Mouse (Mus musculus) 416B (cell line): Measurements from ENCODE around the gene Snai3.

Experiments
- DNase-seq: peaks from one replicate; pipeline ENCODE4 v3.0.0; 2011; ENCODE audit warnings: low read depth

Snai3 gene

DNA sequence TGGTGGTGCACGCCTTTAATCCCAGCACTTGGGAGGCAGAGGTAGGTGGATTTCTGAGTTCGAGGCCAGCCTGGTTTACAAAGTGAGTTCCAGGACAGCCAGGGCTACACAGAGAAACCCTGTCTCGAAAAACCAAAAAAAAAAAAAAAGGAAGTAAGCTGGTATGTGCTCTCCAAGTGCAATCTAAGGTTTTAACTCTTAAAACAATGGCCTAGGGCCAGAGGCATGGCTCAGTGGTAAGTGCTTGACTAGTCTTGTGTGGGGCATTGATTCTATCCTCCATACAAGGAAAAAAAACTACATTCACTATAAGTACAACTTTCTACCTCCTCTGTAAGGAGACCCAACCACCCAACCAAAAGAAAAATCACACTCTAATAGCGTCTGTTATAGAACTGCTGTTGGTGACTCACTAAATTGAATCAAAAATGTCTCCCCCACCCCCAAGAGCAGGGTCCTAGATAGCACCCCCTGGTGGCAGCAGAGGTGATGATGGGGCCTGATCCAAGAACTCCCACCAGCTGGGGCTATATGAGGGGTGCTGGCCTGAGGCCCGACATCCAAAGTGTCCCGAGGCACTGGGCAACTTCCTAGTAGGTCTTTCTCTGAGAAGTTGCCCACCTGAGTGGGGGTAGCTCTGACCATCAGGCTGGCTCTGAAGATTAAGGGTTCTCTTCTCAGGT, 1.2 kb downstream of the Snai3 start:
- DNase-seq = no peak

DNA sequence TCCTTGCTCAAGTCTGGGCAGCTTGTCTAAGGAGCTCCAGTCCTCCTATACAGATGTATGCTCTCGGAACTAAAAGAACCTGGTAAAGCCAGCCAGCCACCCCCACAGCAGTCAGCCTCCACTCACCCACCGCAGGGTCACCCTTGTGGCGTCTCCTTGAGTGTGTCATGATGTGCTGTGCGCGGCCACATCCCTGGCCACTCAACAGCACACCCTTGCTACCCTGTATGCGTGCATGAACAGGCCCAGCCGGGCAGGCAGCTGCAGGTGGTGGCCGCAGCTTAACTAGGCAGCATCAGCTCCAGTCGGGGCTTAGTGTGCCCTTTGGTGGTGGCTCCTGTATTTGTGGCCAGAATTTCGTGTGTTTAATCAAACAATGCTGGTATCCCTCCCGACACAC, 3.4 kb downstream of the Snai3 start:
- no peak for DNase-seq

DNA sequence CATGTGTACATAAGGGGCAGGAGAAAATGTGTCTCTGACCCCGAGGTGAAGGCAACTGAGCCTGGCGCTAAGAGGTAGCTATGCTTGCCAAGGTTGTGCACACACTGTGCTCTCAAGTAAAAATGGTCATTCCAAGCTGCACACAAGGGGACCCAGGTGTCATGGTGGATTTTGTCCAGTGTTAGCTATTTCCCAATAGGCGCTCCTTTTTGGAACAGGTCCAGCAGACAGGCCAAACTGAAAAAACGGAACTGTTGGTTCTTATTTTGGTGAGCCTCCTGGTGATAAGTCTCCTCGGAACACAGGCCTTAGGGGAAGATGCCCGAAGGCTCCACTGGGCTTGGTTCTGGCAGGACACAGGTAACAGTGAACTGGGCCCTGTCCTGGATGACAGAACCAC, 6.1 kb downstream of the Snai3 start:
- DNase-seq = peak; percentile 49

DNA sequence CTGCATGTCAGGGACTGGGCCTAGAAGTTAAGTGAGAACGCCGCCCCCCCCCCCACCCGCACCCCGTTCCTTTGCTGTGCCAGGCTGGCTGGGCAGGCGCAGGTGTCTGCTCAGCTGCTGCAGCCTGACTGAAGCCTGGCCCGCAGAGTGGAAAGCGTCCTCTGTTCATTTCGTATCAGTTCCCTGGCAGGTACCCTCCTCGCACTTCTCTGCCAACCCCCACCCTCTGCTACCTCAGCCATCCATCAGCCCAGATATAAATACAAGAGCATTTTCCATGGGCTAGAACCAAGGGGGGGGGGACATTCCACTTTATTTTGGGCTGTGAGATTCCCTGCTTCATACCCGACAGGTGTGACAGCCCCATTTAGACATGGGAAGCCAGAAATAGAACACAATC, 8.4 kb downstream of the Snai3 start:
- no peak for DNase-seq

DNA sequence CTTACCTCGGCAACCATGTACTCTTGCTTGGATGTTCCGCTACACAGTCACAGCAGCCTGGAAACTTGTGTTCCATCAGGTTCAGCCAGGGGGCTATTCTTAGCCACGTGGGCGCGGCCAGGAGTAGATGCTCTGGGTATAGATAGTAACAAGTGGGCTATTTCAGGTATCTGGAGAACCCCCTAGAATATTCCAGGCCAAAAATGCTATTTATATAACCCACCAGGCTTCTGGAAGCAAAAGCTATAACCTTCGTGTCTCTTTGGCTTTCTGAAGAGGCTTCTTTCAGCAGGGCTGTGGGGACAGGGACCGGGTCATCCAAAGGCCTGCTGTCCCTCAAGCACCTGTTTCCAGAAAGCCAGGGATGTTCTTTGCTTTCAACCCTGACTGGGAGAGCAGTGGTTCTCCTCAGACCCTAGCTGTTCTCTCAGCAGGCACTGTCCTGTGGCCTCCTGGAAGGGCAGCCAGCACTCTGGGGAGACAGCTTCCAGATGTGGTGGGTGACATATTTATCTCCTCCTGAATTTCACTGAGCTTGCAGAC, 9.3 kb downstream of the Snai3 start:
- no peak for DNase-seq

DNA sequence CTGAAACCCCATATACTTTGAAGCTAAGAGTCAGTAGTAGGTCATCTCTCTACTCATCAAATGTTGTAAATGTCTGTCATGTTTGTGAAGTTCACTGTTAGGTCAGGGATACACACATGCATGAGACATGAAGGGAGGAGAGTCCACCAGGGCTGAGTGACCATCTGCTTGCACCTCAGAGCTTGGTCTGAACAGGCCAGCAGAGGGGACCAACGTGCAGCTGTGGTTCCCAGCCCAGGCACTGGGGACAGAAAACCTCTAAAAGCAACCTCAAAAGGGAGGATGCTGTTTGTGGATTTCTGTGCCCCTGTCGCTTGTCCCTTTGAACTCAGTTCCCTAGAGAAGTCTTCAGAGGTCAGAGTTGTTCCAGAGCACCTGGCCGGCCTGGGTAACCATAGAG, 15.3 kb downstream of the Snai3 start:
- peak; percentile 62 for DNase-seq

DNA sequence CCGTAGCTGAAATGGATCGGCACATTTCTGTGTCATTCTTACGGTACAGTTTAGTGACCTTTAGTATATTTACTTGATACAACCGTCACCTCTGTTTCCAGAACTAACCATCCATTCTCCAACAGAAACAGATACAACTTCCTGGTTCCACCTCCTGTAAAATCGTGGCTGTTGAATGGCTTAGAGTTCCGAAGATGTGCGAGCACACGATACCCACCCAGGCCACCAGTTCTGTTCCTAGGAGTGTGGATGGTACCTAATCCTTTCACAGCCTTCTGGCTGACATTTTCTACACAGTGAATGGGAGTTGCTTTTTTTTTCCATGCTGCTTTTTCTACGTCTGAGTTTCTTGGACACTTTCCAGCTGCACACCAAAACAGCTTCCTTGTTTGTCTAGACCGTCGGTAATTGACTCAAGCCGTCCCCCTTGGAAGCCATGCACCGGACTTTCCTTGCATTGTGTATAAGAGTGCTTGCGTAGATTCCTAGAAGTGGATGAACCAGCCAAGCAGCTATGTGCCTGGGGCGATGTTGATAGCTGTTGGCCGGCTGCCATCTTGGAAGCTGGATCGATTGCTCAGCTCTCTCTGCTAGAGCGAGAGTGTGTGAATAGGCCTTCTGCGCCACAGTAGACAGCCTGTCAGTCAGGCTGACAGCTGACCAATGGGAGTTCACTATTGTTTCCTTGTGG, 16.3 kb downstream of the Snai3 start:
- peak; percentile 90 for DNase-seq

DNA sequence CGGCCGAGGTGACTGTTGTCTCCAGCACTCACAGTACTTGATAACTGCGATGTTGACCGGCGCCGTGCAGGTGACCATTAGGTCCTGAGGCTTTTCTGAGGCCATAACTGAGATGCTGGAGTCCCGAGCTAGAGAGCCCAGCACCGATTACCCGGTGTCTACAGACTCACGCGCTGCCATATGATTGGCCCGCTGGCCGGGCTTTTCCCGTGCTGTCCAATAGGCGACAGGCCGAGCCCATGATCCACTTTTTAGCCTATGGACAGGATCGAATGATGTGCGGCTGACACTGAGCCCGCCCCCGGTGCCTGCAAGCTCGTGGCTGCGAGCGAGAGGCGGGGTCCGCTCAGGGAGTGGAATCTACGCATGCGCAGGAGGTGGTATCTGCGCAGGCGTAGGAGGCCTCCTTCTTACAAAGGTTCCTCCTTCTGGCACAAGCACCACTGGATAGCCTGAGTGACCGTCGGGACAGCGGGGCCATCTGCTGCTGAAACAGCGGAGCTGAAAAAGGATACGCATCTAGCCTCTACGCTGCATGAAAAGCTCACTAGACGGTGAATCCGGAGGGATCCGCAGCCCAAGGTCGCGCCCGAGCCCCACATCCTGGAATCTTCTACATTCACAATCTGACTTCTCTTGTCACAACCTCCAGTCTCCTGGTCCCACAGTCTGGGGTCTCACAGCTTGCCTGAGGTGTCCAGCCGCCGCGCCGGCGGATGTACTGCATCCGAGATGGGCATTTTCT, 17.1 kb downstream of the Snai3 start, which contains the start of gene Mvd:
Gene Mvd (minus strand): TSS at position 161 of the 745 bp plus-strand sequence.
- DNase-seq = peak; percentile 99

DNA sequence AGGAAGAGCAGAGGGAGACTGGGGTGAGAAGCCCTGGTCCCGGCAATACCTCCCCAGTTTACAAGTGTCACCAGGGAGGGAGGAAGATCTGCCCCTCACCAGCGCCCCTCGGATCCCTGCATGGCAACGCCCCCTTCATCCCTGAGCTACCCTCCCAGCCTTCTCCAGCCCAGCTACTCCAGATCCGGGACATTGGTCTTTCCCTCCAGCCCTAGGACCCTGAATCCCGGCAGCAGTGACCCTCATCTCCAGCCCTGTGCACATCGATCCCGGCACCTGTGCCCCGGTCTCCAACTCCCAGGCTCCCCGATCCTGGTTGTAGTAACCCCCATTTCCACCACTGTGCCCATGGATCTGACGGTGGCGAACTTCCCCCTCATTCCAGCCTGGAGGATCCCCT, 17.8 kb downstream of the Snai3 start:
- DNase-seq = no peak

DNA sequence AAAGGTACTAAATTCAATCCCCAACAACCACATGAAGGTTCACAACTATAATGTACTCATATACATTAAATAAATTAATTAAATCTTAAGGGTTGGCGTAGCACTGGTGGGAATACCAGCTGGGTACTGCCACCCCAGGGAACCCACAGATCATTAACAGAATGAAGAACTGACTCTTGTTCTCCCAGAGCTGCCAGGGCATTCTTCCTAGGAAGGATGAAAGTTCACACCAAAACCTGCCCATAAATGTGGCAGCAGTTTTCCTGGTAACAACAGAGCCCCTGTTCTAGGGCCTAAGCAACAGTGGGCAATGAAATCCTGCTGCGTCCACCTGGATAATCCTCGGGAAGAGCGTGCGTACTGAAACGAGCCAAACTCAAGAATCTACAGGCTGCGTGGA, 18.2 kb downstream of the Snai3 start:
- no peak for DNase-seq

DNA sequence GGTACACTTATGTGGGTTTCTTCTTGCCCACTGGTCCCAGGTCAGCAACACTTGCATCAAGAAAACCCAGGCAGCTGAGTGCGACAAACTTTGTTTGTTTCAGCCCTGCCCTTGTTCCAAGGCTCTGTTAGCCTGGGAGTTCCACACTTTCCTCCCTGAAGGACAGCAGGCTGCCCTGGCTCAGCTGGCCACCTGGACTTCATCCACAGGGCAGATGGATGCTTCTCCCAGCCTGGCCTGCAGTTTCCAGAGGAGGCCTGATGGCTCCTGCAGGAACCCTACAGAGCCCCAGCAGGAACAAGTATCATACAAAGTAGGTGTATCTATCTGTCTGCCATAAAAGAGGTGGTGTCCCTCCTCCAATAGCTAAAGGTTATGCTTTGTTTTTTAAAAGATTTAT, 19.2 kb downstream of the Snai3 start:
- DNase-seq = no peak

DNA sequence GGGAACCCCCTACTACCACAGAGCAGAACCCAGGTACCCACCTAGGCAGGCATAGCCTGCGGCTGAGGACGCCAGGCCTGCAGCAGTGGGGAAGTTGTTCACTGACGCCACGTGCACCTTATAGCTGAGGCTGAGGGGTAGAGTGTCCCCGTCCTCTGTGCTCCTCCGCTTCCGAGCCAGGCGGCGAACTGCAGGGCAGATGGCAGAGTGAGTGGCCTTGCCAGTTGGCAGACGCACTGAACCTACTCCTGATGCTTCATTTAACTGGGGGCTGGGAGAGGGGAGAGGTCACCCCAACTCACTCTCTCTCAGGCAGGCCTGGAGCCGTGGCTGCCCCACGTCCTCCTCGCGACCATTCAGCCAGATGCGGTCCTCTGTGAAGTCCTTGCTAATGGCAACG, 21.2 kb downstream of the Snai3 start:
- DNase-seq = no peak

DNA sequence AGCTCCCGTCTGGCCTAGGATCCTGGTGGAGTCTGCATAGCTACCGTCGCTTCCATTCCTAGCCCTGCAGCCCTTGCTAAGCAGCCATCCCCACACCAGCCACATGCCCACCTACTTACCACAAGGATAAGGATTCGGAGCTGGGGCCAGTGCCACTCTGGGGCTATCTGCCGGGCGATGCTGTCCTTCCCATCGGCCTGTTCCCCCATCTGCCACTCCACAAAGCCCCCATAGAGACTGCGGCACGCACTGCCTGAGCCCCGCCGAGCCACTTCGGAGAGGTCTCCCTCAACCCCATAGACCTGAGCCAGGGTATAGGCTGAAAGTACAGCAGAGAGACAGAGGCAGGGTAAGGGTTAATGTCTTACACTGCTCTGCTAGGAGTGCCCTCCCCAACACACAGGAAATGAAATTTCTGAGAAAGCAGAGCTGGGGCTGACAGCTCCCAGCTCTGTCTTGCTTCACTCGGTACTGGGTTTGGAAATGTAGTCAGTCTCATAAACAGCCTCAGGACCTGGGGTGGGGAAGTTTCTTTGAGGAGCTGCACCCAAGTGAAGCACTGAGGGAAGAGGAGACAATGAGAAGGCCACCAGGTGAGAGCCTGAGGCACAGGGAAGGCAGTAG, 22.7 kb downstream of the Snai3 start:
- peak; percentile 38 for DNase-seq

DNA sequence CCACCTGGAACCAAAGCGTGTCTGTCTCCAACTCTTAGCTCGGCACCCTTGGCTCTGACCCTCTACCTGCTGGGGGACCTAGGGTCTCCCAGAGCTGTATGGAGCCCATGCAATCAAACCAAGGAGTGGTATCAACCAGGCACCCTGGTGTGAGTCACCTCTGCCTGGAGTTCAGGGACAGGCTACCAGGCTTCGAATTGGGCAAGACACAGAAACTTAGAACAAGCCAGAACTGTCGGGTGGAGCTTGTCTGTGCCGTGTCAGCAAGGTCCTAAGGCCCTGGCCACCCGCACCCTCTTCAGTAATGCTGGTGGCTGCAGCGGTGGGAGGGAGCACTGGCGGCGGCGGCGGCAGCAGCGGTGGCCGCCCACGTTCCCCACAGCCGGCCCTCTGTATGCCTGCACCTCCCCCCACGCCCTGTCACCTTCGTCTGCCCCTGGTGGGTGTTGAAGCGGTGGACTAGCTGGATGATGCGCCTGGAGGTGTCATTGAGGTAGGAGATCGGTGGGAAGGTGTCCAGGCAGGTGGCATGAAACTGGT, 23.9 kb downstream of the Snai3 start:
- DNase-seq = no peak

DNA sequence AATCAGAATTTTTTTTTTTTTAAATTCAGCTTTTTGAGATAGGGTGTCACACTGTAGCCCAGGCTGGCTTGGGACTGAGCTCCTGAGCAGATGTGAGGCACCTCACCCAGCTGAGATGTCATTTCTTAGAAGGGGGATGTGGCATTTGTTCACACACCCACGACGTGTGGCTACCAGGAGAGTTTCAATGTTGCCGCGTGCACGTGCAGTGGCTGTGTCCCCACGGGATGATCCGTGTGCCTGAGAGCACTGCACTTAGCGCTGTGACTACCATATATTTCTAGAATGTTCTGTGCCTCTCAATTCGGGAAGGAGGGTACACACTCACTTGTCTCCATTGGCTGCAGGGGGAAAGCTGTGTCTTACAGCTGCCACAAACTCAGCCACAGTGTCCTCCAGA, 24.4 kb downstream of the Snai3 start:
- DNase-seq = no peak

DNA sequence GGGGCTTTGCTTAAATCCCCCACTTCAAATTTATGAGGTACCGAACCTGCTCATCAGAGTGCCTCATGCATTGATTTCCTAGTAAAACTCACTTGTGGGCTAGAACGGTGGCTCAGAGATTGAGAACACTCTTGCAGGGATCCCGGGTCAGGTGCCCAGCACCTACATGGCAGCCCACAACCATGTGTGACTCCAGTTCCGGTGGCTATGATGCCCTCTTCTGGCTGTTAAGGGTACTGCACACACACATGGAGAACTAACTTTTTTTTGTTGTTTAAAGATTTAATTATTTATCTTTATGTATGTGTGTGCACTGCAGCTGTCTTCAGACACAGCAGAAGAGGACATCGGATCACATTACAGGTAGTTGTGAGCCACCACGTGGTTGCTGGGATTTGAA, 25.2 kb downstream of the Snai3 start:
- DNase-seq = peak; percentile 26

DNA sequence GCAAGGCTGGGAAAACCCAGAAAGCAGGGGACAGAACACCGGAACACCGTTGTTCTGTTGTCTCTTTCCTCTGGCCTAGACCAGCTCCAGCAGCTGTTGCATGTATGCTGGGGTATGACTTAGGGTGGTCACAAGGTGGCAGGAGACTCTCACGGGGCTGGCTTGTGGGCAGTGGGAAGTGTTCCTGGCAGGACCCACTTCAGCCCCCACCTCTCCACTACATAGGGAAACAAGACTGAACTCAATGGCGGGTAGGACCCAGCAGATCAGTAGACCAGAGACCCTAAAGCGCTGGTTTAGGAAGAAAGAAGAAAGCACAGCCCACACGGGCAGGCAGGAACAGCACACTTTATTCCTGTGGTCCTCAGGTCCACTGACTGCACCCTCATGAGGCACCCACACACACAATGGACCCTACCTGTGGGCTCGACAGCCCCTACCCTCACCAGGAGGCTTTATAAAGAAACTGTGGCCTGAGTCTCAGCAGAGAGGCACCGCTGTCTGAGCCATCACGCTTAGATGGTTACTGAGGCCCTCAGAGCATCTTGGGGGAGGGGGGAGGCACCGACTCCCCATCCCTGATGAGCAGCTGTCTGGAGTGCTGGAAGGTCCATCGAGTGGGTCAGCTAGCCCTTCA, 27.1 kb downstream of the Snai3 start:
- DNase-seq = peak; percentile 51

DNA sequence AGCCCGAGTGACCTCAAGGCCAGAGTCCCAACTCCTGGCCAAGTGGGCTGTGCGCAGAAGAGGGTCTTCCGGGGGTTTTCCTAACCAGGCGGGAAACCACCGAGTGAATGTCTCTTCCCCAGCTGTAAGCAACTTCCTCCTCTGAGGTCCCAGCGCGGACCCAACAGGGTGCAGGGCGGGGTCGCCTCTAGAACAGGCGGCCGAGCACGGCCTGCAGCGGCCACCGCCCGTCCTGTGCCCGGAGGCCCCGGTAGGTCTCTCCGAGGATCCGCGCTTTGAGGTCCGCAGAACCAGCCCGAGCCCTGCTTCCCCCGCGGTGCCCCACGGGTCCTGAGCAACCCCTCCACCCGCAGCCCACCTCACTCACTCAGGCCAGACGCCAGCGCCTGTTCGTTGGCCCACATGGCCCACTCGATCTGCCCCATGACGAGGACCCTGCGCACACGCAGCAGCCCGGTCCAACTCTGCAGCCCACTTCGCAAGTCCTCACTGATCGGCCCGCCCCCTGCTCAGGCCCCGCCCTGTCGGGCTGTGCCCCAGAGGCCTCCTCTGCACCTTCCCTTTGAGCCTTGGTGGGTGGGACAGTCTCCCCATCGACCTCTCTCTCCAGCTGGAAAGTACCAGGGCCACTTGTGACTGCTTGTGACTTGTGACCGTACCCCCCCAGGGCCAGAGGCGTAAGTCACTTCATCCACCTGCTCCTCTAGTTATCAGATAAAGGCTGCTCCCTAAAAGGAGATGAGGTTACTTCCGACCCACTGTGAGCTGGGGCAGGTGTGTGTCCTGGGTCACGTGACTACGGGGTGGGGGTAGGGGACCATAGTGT, 27.9 kb downstream of the Snai3 start, which contains the start of gene Cyba:
Gene Cyba (minus strand): TSS at position 488 of the 826 bp plus-strand sequence.
- DNase-seq = peak; percentile 82

DNA sequence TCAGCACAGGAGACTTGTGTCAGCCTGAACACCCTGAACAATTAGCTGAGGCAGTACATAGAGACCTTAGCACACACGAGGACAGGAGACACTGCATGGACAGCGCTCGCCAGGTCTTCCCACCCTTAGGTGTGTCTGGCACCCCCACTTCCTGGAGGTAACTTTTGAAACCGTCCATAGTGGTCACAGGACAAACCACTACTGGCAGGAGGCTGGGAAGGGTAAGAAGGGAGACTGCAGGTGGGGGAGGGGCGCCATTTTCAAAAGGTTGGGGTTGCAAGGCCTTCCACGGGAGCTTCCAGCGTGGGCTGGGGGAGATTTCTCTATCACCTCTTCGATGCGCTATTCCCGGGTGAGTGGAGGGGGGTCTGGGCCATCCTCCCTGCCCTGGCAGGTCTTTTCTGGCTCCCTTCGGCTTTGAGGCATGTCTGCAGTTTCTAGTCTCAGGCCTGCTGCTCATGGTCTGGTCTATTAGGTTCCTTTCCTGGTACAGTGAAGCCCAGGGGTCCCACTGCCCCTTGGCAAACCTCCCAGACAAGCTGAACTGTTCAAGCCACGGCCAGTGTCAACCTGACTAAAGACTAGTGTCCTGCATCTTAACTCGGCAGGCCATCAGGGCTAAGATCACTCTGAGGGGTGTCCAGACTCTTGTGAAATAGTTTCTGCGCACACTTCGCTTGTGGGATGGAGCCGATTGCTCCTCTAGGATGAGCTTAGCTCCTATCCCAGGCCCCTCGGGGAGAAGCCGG, 28.7 kb downstream of the Snai3 start:
- no peak for DNase-seq

DNA sequence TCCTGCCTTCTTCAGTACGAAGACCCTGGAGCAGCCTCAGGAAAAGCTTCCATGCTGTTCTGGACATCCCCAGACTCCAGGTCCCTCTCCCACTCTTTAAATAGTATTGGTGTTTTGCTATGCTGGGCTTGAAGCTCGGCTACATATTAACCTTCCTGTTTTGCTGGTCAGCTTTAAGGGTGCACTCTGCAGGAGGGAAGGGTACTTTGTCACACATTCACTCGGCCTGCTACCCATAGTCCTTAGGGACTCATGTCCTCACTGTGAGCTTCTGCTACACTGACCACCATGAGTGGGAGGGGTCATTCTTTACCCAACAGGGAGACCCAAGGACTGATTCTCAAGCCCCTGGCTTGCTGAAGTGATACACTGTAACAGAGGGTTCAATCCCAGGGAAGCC, 29.9 kb downstream of the Snai3 start:
- DNase-seq = no peak
